In genomic region chr8:86555564-86555963, GRCm38 (mm10) we compare ENCODE assay signal across 18 mouse cellular contexts. TPM values are rescaled to one million over a fixed set of nuclear protein-coding genes. Genes with fewer than 3 reads are reported as not detected.
DNase-seq lines count a peak whose midpoint lies in the region; ATAC-seq and TF ChIP-seq lines count a peak whose summit lies in the region.
"Had no signal": no experiment of that assay in that cellular context is flagged by ENCODE, and none has a peak within 500 bp of the region (broad histone marks: within the 10 kb centered on the region; RNA-seq: fewer than 3 reads in every experiment).

No protein-coding gene starts in this region.

- WGBS in cerebellum, adult 2 months = 40% methylated on average over 2 of the region's 2 CpGs

- H3K4me3 ChIP-seq in cerebellum, adult 2 months (replicated peaks; ENCODE audit: insufficient read depth, low read depth, low read length) = no peak overlapping the region
- H3K4me3 ChIP-seq: embryonic facial prominence, embryonic 10.5 days; embryonic facial prominence, embryonic 12.5 days; forebrain, embryonic 13.5 days; forebrain, embryonic 15.5 days had no signal

- no peak for ATAC-seq in cerebellum, adult (ENCODE audit: insufficient number of reproducible peaks, low FRiP score, low TSS enrichment)
- ATAC-seq: activated CD4-positive, CD25-positive, alpha-beta regulatory T cell, adult 4 months; CD4-positive, CD25-positive, alpha-beta regulatory T cell, adult 4 months; forebrain, embryonic 13.5 days; forebrain, embryonic 15.5 days; forebrain, postnatal 0 days; Patski had no signal

- DNase-seq in cerebellum, adult 2 months = peak in 1 of 2 experiments; percentile 63
- no peak for DNase-seq in cerebellum, postnatal 4 days (ENCODE audit: low spot score in 2 of 2)
- DNase-seq in cerebellum, postnatal 25 days = peak; percentile 53 to 56
- DNase-seq in brain, adult 2 months (ENCODE audit: low read depth, low spot score) = peak; percentile 61
- DNase-seq: adrenal gland, adult 8-10 months; adrenal gland, postnatal 25 days; B cell, adult 2 months; cerebellum, adult 11 months; cerebellum, adult 9-11 months; forebrain, postnatal 0 days had no signal

- peak overlapping the region; percentile 88 for H3K27ac ChIP-seq in cerebellum, adult 2 months (ENCODE audit: insufficient read depth, low read length)
- H3K27ac ChIP-seq: embryonic facial prominence, embryonic 10.5 days; embryonic facial prominence, embryonic 12.5 days; forebrain, embryonic 13.5 days; forebrain, embryonic 15.5 days had no signal

- peaks cover 43% of the 10 kb centered on the region for H3K4me1 ChIP-seq in cerebellum, adult 2 months (ENCODE audit: control insufficient read depth, insufficient read depth, low read length)
- H3K4me1 ChIP-seq: embryonic facial prominence, embryonic 10.5 days; forebrain, embryonic 13.5 days; forebrain, embryonic 15.5 days had no signal

- no peaks in the 10 kb centered on the region for H3K27me3 ChIP-seq in cerebellum, adult 2 months (ENCODE audit: control insufficient read depth, insufficient read depth, low read length)
- H3K27me3 ChIP-seq: embryonic facial prominence, embryonic 12.5 days; forebrain, embryonic 13.5 days; forebrain, embryonic 15.5 days; Patski had no signal

- TF ChIP-seq POLR2A in cerebellum, adult 2 months (IDR thresholded peaks at IDR 0.05; ENCODE audit: borderline replicate concordance, insufficient read depth, low read length) = no peak

- TF ChIP-seq CTCF in cerebellum, adult 2 months (IDR thresholded peaks at IDR 0.05; ENCODE audit: borderline replicate concordance, insufficient read depth, low read depth, low read length) = no peak

RNA-seq across cellular contexts. Expression of gene Abcc12, which starts 24.9 kb away (rescaled TPM):
- 7.4 and 7.5 TPM in 2 replicates for polyA plus RNA-seq in cerebellum, adult 2 months (2012; rRNA removed)
- polyA plus RNA-seq: activated CD4-positive, CD25-positive, alpha-beta regulatory T cell, adult 4 months; CD4-positive, CD25-positive, alpha-beta regulatory T cell, adult 4 months; embryonic facial prominence, embryonic 10.5 days had no signal

Comparison
In these comparisons a context has a peak if more than half of its experiments do, and no peak if none do; other contexts are left out.
1. DNase-seq: peak in cerebellum, postnatal 25 days (2 of 2) and brain, adult 2 months (single experiment); none in cerebellum, postnatal 4 days (0 of 2).